Mouse (Mus musculus) ZHBTc4 (cell line): ENCODE results near the gene Zfp14.

Experiments
- DNase-seq: peaks from one replicate; pipeline ENCODE4 v3.0.0-alpha.2; 2011; ENCODE audit warnings: low read depth, low spot score

Zfp14 gene

GRCm38 (mm10) chr7:30050882-30051548 is at the start of gene Zfp14:
TSS of gene Zfp14 (minus strand) at chr7:30051380.
- peak; percentile 92 for DNase-seq

GRCm38 (mm10) chr7:30099297-30099696 is 48.1 kb upstream of the Zfp14 start:
- peak; percentile 92 for DNase-seq

DNA sequence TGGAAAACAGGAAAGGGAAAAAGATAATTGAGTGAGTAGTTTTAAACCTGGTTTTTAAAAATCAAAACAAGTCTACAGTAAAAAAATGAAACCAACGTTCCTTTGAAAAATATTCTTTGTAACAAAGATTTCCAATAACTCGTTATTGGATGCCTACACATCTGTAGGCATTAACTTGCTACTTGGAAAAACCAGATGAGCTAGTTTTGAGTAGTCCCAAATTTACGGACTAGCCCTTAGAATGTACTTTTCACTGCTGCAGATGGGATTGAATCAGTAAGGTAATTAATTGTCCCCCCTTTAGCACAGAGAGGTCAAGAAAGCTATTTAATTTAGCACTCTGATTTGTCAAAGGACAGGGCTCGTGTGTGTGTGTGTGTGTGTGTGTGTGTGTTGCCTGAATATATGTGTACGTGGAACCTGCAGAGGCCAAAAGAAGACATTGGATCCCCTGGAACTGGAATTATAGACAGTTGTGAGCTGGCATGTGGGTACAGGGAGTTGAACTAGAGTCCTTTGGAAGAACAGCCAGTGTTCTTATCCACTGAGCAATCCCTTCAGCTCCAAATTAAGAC is 44.5 kb upstream of the Zfp14 start:
- no peak for DNase-seq

GRCm38 (mm10) chr7:30094646-30095429 is 43.7 kb upstream of the Zfp14 start, which contains the start of gene Zfp260:
TSS of gene Zfp260 (plus strand) at chr7:30094777.
- DNase-seq = peak; percentile 96

- DNase-seq = peak; percentile 53
Observed at GRCm38 (mm10) chr7:30093918-30094415, 42.8 kb upstream of the Zfp14 start.

DNA sequence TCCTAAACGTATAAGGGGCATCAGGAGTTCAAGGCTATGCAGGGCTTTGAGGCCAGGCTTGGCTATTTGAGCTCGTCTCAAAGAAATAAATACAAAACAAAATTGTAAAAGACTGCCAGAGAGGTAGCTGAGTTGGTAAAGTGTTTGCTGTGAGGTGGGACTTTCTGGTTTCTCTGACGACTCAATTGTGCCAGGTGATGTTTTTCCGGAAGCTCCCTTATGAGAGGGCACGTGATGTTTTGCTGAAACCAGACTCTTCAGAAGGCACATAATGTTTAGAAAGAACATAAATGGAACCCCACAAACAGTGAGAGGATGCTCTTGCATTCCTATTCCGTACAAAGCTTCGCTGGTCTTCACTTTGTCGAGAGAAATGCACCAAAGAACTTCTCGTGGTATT is 41.5 kb upstream of the Zfp14 start:
- no peak for DNase-seq

DNA sequence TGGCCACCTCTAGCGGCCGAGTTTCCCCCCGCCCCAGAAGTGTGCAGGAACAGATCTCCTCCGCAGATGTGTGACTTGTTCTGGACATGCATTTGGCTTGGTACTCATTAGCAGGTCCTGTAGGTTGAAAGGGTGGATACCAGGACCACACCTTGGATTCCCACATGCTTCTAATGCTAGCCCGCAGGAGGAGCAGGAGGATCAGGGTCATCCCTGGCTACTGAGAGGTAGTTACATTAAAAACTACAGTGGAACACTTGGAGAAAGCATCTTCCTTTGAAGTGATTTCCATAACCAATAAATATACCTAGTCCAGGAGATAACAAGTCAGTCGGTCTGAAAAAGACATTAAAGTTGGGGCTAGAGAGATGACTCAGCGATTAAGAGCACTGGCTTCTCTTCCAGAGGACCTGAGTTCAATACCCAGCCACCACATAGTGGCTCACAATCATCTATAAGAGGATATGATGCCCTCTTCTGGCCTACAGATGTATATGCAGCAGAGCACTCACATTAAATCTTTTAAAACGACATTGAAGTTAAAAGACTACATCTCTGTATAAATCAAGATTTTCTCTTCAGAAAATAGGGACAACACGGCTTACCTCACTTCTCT is 39.9 kb upstream of the Zfp14 start:
- DNase-seq = peak; percentile 75

GRCm38 (mm10) chr7:30090092-30090969 is 39.2 kb upstream of the Zfp14 start, which contains the start of the genes Gm26920 and Zfp566:
TSS of gene Gm26920 (minus strand) at chr7:30090410.
TSS of gene Zfp566 (minus strand) at chr7:30090527.
- DNase-seq = peak; percentile 99

DNA sequence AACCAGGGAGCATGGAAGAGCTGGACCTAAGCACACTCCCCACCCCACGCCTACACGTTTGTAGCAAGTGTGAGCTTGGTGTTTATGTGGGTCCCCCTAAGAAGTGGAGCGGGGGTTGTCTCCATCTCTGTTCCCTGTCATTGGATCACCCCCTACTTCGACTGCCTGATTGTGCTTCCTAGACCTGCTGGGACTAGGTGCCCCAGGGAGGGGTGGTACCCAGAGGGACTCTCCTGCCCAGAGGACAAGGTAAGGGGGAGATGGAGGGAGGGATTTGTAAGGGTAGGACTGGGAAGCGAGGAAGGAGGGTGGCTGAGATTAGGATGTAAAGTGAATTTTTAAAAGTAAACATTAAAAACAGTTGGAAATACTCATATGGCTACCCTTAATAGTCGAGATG is 38.2 kb upstream of the Zfp14 start:
- DNase-seq = no peak

DNA sequence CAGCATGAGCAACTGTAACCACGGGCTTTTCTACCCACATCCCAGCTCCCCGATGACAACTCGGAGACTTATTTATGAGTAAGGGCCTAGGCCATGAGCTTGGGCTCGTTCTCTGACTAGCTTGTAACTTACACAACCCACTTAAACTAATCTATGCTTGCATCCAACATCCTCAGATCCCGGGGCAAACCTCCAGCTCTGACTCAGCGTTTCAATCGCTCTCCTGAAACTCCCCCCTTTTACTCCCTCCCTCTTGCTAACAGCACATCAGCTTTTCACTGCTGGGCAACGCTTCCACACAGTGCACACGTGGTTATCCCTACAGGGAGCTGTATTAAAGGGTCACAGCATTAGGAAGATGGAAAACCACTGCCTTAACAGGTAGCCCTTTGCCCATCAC is 35.3 kb upstream of the Zfp14 start:
- DNase-seq = no peak

- peak; percentile 97 for DNase-seq
Observed at GRCm38 (mm10) chr7:30072146-30073028, 21.2 kb upstream of the Zfp14 start, which contains the start of gene Zfp82. TSS of gene Zfp82 (minus strand) at chr7:30072900.

- no peak for DNase-seq
Observed at GRCm38 (mm10) chr7:30064622-30065021, 13.4 kb upstream of the Zfp14 start.

DNA sequence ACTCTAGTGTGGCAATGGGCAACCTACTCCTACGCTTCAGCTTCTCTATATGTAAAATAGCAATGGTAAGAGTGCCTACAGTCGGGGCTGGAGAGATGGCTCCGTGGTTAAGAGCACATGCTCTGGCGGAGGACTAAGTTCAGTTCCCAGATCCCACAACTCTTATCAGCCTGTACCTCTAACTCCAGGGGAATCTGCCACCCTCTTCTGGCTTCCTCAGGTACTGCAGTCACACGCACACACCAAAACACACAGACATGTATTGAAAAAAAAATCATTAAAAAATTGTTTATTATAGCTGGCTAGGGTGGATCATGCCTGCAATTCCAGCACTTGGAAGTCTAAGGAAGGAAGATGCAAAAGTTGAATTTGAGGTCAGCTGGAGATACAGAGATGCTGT is 11.3 kb upstream of the Zfp14 start:
- peak; percentile 81 for DNase-seq

GRCm38 (mm10) chr7:30060341-30060740 is 9.2 kb upstream of the Zfp14 start:
- no peak for DNase-seq

DNA sequence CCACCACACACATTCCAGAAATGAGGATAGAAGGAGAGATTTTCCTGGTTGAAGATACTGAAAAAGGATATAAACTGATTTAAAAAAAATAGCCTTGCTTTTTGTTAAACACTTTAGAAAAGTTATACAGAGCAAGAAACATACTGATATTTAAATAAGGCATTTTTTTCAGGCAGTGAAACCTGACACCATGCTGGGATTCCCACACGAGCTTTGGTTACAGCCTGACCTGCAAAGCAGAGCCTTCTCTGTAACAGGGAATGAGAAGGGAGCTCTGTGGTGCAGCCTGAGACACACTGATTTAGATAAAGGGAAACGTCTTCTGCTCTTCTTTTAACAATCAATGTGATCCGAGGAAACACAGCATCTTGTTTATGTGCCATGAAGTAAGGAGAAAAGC is 2.4 kb upstream of the Zfp14 start:
- no peak for DNase-seq

DNA sequence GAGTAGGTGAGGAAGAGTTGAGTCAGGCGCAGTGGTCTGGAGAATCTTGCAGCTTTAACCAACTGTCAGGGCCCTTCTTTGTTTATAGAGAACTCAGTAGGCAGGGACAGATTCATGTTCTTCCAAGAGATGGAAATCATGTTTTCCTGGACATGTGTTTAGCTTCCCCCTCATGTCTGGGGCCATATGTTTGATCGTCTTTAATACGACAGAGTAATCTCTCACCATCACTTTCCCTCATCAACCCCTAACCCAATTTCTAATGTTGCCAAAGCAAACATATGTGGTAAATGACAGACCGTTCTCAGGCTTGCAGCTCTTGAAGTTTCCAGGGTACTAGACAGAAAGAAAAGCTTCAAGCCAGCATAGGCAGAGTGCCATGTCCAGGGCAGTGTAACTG is 3.1 kb downstream of the Zfp14 start:
- no peak for DNase-seq

DNA sequence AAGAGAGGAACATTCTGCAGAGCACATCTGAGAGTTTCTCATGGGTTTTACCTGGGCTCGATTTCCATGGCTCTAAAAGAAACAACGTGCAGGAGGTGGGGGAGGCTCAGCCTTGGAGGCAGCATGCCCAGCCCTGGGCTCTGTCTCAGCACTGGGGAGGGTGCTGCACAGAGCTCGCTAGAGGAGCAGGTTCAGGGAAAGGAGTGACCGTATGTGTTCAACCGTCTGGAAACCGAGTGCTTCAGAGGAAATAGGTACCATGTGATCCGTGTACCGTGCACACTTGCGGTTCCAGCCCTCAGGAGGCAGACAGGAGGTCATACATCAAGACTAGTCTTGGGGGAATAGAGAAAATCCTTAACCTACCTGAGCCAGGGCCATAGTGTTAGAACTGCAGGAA is 6.8 kb downstream of the Zfp14 start:
- DNase-seq = no peak

- DNase-seq = peak; percentile 78
Observed at GRCm38 (mm10) chr7:30034331-30034730, 16.8 kb downstream of the Zfp14 start.

DNA sequence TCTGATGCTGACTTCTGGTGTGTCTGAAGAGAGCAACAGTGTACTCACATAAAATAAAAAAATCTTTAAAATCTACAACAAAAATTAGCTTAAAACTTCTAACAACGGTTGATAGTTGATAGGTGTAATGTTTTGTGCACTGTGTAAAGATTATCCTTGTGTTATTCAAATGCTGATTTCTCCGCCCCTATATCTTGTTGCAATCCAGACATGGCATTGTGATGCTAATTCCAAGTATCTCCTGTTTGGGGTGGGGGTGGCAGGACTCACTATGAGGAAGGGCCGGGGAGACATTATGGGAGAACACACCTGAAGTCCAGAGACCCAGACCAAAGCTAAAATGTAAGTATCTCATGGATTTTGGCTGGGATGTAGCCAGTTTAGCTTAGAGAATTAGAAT is 19.8 kb downstream of the Zfp14 start:
- DNase-seq = peak; percentile 66

GRCm38 (mm10) chr7:30030677-30031076 is 20.5 kb downstream of the Zfp14 start:
- DNase-seq = no peak
